Mouse (Mus musculus) heart, embryonic 11.5 days (tissue): Measurements from ENCODE around the gene Alpl. TPM values are rescaled to one million over a fixed set of nuclear protein-coding genes. Genes with fewer than 3 reads are reported as not detected.

Source experiments
- ATAC-seq: fragments of 200-750 bp; cut with Nextera tagmentation; replicated peaks from 2 replicates; pipeline ENCODE4 v1.8.0; 2017; ENCODE audit warnings: moderate library complexity; ENCODE audit not compliant: insufficient number of reproducible peaks, low FRiP score, low TSS enrichment
- H3K27ac ChIP-seq: fragments of 300-500 bp; sonication (generic); 2 replicates; pipeline ENCODE4 v1.5.1; 2014; ENCODE audit warnings: mild to moderate bottlenecking, low read depth, low read length
- H3K27me3 ChIP-seq: fragments of 300-500 bp; sonication (generic); 2 replicates; pipeline ENCODE4 v1.6.1; 2014; ENCODE audit warnings: mild to moderate bottlenecking, low read length, mixed read lengths; ENCODE audit not compliant: control insufficient read depth, insufficient read depth
- H3K36me3 ChIP-seq: fragments of 300-500 bp; sonication (generic); 2 replicates; pipeline ENCODE4 v1.6.1; 2014; ENCODE audit warnings: mild to moderate bottlenecking, low read length, moderate library complexity, mixed read lengths; ENCODE audit not compliant: control insufficient read depth, insufficient read depth
- H3K4me1 ChIP-seq: fragments of 300-500 bp; sonication (generic); 2 replicates; pipeline ENCODE4 v1.6.1; 2014; ENCODE audit warnings: low read length; ENCODE audit not compliant: control insufficient read depth, insufficient read depth
- H3K4me2 ChIP-seq: fragments of 300-500 bp; sonication (generic); 2 replicates; pipeline ENCODE4 v1.6.1; 2014; ENCODE audit warnings: mild to moderate bottlenecking, moderate library complexity
- H3K4me3 ChIP-seq: fragments of 300-500 bp; sonication (generic); 2 replicates; pipeline ENCODE4 v1.5.1; 2014; ENCODE audit warnings: low read depth, low read length
- H3K9ac ChIP-seq: fragments of 300-500 bp; sonication (generic); 2 replicates; pipeline ENCODE4 v1.6.1; 2014; ENCODE audit warnings: mild to moderate bottlenecking, low read depth, low read length, moderate library complexity
- H3K9me3 ChIP-seq: fragments of 300-500 bp; sonication (generic); replicated peaks from 2 replicates; pipeline ENCODE4 v1.6.1; 2016; ENCODE audit warnings: low read length; ENCODE audit not compliant: control insufficient read depth
- WGBS: fragments of 180-500 bp; shearing (Covaris S2); extraction: QIAGEN DNeasy Blood & Tissue Kit; methylation state at CpG from one replicate; pipeline ENCODE4 v1.1.7; 2014; ENCODE audit not compliant: insufficient replicate concordance; 5-methylcytosine and 5-hydroxymethylcytosine counted together
- polyA plus RNA-seq: library from polyadenylated mRNA; unstranded; fragments of >200 nt; fragmentation: Nextera tagmentation; extraction: Ambion mirVana; gene quantifications from 2 replicates; pipeline ENCODE4 v1.2.1, GENCODE M21; 2014

Gene Alpl
- polyA plus RNA-seq, 1 experiment from 2014 or later = 1.2 TPM

GRCm38 (mm10) chr4:137793611-137794010 is 2.6 kb downstream of the Alpl start:
- H3K9me3 ChIP-seq = no peaks in the 10 kb centered on the region
- H3K4me1 ChIP-seq = peaks cover 7% of the 10 kb centered on the region
- ATAC-seq = no peak
- H3K4me3 ChIP-seq = no peak overlapping the region
- no peak overlapping the region for H3K4me2 ChIP-seq
- H3K36me3 ChIP-seq = no peaks in the 10 kb centered on the region
- 74% methylated on average over 7 of the region's 7 CpGs for WGBS
- peaks cover 28% of the 10 kb centered on the region for H3K27me3 ChIP-seq
- H3K9ac ChIP-seq = no peak overlapping the region
- H3K27ac ChIP-seq = no peak overlapping the region

GRCm38 (mm10) chr4:137791440-137791839 is 4.7 kb downstream of the Alpl start:
- Histone ChIP-seq H3K36me3 (no peaks in the 10 kb centered on the region), H3K4me2 (no peak overlapping the region), H3K27me3 (peaks cover 21% of the 10 kb centered on the region), H3K4me3 (no peak overlapping the region), H3K9ac (no peak overlapping the region), H3K9me3 (no peaks in the 10 kb centered on the region), H3K4me1 (peaks cover 7% of the 10 kb centered on the region), H3K27ac (no peak overlapping the region)
- 28% methylated on average over 7 of the region's 7 CpGs for WGBS
- no peak for ATAC-seq

- peaks cover 18% of the 10 kb centered on the region for H3K27me3 ChIP-seq
- H3K4me1 ChIP-seq = peaks cover 5% of the 10 kb centered on the region
- H3K9me3 ChIP-seq = no peaks in the 10 kb centered on the region
- WGBS = 73% methylated on average over 5 of the region's 5 CpGs
- no peak overlapping the region for H3K27ac ChIP-seq
- H3K9ac ChIP-seq = no peak overlapping the region
- no peak overlapping the region for H3K4me3 ChIP-seq
- ATAC-seq = no peak
- H3K4me2 ChIP-seq = no peak overlapping the region
- H3K36me3 ChIP-seq = no peaks in the 10 kb centered on the region
Measured at GRCm38 (mm10) chr4:137790981-137791380, 5.2 kb downstream of the Alpl start.

GRCm38 (mm10) chr4:137788511-137789049 is 7.6 kb downstream of the Alpl start:
- no peak for ATAC-seq
- Histone ChIP-seq H3K4me1 (no peaks in the 10 kb centered on the region), H3K27me3 (no peaks in the 10 kb centered on the region; the same call in 1 of the 2 replicates), H3K27ac (no peak overlapping the region), H3K4me3 (no peak overlapping the region), H3K9me3 (no peaks in the 10 kb centered on the region), H3K36me3 (no peaks in the 10 kb centered on the region), H3K9ac (no peak overlapping the region), H3K4me2 (no peak overlapping the region)
- WGBS = 72% methylated on average over 7 of the region's 7 CpGs

- H3K9me3 ChIP-seq = no peaks in the 10 kb centered on the region
- 77% methylated on average over 7 of the region's 7 CpGs for WGBS
Measured at GRCm38 (mm10) chr4:137787589-137788289, 8.4 kb downstream of the Alpl start.

GRCm38 (mm10) chr4:137786488-137786887 is 9.7 kb downstream of the Alpl start:
- no peaks in the 10 kb centered on the region for H3K9me3 ChIP-seq
- ATAC-seq = no peak
- no peaks in the 10 kb centered on the region for H3K4me1 ChIP-seq
- H3K9ac ChIP-seq = no peak overlapping the region
- no peak overlapping the region for H3K4me2 ChIP-seq
- H3K27ac ChIP-seq = no peak overlapping the region
- H3K4me3 ChIP-seq = no peak overlapping the region
- no peaks in the 10 kb centered on the region; the same call in 1 of the 2 replicates for H3K27me3 ChIP-seq
- WGBS = 81% methylated on average over 6 of the region's 6 CpGs
- no peaks in the 10 kb centered on the region for H3K36me3 ChIP-seq

More at GRCm38 (mm10) chr4:137787589-137788289, 8.4 kb downstream of the Alpl start:
- no peaks in the 10 kb centered on the region for H3K36me3 ChIP-seq
- H3K27me3 ChIP-seq = no peaks in the 10 kb centered on the region; the same call in 1 of the 2 replicates
- no peak overlapping the region for H3K4me3 ChIP-seq
- H3K9ac ChIP-seq = no peak overlapping the region
- no peak overlapping the region for H3K4me2 ChIP-seq
- no peak overlapping the region for H3K27ac ChIP-seq
- ATAC-seq = no peak
- no peaks in the 10 kb centered on the region for H3K4me1 ChIP-seq

GRCm38 (mm10) chr4:137785270-137785669 is 10.9 kb downstream of the Alpl start:
- no peak overlapping the region for H3K9ac ChIP-seq
- no peak overlapping the region for H3K27ac ChIP-seq
- WGBS = 75% methylated on average over 6 of the region's 6 CpGs
- H3K36me3 ChIP-seq = no peaks in the 10 kb centered on the region
- H3K4me2 ChIP-seq = no peak overlapping the region
- no peaks in the 10 kb centered on the region; the same call in 1 of the 2 replicates for H3K27me3 ChIP-seq
- H3K4me3 ChIP-seq = no peak overlapping the region
- no peaks in the 10 kb centered on the region for H3K9me3 ChIP-seq
- no peak for ATAC-seq
- H3K4me1 ChIP-seq = no peaks in the 10 kb centered on the region

- ATAC-seq = no peak
- 79% methylated on average over 6 of the region's 6 CpGs for WGBS
- no peaks in the 10 kb centered on the region for H3K4me1 ChIP-seq
- no peak overlapping the region for H3K27ac ChIP-seq
- H3K4me3 ChIP-seq = no peak overlapping the region
- H3K4me2 ChIP-seq = no peak overlapping the region
- H3K36me3 ChIP-seq = no peaks in the 10 kb centered on the region
- no peaks in the 10 kb centered on the region for H3K9me3 ChIP-seq
- H3K27me3 ChIP-seq = no peaks in the 10 kb centered on the region; the same call in 1 of the 2 replicates
- no peak overlapping the region for H3K9ac ChIP-seq
Measured at GRCm38 (mm10) chr4:137784741-137785140, 11.4 kb downstream of the Alpl start.
